Mouse (Mus musculus) lung, postnatal 4 days (tissue): ENCODE data around the gene Gm16181.

ENCODE experiments used
- DNase-seq, 2 experiments: peaks; one replicate each; pipeline ENCODE4 v3.0.0; 2021

The Gm16181 gene

GRCm38 (mm10) chr17:35195631-35196320 lies 24.9 kb upstream of the Gm16181 start:
- peak; percentile 88 to 90 for DNase-seq

DNA sequence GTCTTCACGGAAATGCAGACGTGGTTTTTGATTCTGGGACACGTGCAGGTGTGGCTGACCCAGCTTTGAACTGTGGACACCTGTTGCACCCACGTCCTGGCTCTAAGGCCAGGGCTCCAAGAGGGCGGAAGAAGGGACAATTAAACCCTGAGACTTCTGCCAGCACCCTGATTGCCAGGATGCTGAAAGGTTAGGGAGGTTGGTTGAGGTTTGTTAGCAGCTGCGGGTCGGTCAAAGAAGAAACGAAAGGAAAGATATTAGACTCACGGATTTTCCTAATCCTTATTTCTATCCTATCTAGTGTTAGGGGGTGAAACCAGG lies 24.4 kb upstream of the Gm16181 start:
- no peak for DNase-seq

GRCm38 (mm10) chr17:35197126-35197525 lies 23.5 kb upstream of the Gm16181 start:
- no peak for DNase-seq

- no peak for DNase-seq
These were observed 22.6 kb upstream of the Gm16181 start for GRCm38 (mm10) chr17:35198029-35198428.

DNA sequence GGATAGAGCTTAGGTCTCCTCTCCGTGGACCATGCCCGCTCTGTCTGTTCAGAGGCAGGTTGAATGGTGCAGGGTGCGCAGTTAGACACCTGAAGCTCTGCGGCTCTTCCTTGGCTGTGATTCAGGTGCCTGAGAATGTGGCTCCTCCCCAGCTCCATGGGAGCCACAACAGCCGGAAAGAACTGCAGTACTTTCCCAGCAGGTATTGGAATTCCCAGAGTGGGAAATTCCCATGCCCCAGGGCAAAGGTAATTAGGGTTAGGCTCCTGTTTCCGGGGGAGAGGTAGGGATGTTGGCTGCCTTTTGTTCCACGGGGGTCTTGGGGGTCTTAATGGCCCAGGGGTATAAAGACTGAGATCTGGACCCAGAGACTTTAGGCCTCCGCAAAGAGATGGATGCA lies 21.7 kb upstream of the Gm16181 start:
- DNase-seq: no peak

DNA sequence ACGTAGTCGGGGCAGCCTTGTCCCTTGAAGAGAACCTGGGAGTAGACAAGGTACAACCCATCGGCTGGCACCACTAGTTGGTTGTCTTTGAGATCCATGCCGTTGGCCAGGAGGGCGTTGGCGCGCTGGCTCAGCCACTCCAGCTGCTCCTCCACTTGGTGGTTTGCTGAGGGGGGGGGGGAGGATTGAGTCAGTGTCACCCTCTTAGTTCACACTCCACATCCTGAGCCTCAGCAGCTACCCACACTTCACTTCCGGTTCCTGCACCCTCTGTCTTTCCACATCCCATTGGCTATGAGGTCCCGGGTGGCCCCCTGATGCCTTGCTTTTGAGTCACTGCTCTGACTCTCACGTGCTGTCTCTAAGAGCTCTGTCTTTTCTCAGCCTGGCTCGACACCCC lies 20.2 kb upstream of the Gm16181 start:
- DNase-seq: peak; percentile 53 to 55

- DNase-seq: no peak
These were observed 19.5 kb upstream of the Gm16181 start for GRCm38 (mm10) chr17:35201128-35201527.

GRCm38 (mm10) chr17:35201787-35202186 lies 18.8 kb upstream of the Gm16181 start, which contains the start of gene Tnf:
TSS of gene Tnf (minus strand) at chr17:35202007.
- peak; percentile 67 to 80 for DNase-seq

- DNase-seq: no peak
These were observed 18.2 kb upstream of the Gm16181 start for GRCm38 (mm10) chr17:35202442-35202841.

- DNase-seq: no peak
These were observed 15.9 kb upstream of the Gm16181 start, which contains the start of gene Lta for GRCm38 (mm10) chr17:35204494-35205379. TSS of gene Lta (minus strand) at chr17:35205351.

- DNase-seq: no peak
These were observed 15.3 kb upstream of the Gm16181 start for GRCm38 (mm10) chr17:35205380-35205769.

DNA sequence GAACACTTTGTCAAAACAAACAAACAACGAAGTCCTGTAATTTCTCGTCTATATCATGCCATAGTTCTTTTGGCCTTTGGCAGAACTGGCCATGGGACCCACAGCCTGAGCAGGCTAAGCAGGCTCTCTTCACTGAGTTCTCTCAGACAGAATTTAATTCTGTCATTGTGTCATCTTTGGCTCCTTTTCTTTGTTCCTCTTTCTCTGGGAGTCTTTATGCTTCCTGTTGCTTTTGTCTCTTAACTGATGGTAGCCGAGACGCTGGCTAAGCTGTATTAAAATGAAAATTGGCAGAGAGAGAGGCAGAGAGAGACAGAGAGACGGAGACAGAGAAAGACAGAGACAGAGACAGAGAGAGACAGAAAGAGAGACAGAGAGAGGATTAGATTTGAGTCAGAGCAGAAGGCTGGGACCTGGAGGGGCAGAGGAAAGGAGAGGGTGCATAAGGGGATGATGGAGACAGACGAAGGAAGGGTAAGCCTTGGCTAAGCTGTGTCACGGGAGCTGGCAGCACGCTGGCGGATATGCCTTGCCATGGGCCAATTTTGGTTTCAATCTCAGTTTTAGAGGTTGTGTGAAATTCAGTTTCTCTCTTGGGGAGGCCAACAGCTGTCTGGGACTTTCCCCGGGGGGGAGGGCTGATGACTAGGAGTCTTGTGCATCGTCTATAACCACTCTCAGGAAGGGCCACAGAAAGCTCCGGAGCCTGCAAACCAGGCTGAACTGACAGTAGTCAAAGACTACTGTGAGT lies 10.7 kb upstream of the Gm16181 start:
- no peak for DNase-seq

GRCm38 (mm10) chr17:35210593-35210992 lies 10.0 kb upstream of the Gm16181 start:
- no peak for DNase-seq

DNA sequence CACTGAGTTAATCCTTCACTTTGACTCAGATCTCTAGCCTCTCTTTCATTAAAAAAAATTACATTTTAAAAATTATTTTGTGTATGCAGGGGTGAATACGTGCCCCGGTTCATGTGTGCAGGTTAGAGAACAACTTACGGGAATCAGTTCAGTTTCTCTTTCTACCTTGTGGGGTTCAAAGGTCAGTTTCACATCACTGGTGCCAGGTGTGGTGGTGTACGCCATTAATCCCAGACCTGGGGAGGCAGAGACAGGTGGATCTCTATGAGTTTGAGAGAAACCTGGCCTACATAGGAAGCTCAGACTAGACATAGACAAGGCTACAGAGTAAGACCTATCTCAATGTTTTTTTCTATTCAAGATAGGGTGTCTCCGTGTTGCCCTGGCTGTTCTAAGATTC lies 7.6 kb upstream of the Gm16181 start:
- no peak for DNase-seq

DNA sequence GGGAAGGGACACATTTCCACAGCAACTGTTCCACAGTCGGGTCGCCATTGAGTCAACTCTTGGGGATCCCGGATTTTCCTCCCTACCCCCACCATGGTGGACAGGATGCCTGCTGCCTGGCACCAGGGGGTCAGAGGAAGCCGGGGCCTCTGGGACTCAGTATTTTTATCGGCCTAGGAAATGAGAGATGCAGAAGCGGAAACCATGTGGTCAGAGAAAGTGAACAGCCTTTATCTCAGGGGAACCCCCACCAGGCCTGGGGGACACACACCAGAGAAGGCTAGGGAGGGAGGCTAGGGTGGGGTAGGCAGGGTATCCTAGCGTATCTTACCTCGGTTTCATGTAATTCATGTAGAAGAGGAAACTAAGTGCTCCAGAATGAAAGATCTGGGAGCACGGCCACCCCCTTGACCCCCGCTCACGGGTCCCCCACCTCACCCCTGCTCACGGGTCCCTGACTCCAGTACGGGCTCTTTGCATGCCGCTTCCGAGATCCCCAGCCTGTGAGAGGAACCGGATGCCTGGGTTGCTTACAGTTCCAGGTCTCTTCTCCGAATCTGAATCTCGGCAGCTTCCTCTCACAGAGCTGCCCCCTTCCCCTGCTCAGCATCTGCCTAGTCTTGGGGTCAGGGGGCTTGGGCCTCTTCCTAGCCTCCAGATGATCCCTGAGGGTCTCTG lies 2.0 kb upstream of the Gm16181 start:
- peak; percentile 62 to 75 for DNase-seq

GRCm38 (mm10) chr17:35219601-35220041 lies 1.0 kb upstream of the Gm16181 start:
- DNase-seq: peak in 1 of 2 experiments; percentile 43

- peak; percentile 58 to 72 for DNase-seq
These were observed 1.7 kb downstream of the Gm16181 start for GRCm38 (mm10) chr17:35222299-35222698.

GRCm38 (mm10) chr17:35224641-35225040 lies 4.0 kb downstream of the Gm16181 start:
- DNase-seq: no peak

GRCm38 (mm10) chr17:35225456-35225855 lies 4.8 kb downstream of the Gm16181 start:
- no peak for DNase-seq

GRCm38 (mm10) chr17:35226561-35227046 lies 6.0 kb downstream of the Gm16181 start:
- no peak for DNase-seq

DNA sequence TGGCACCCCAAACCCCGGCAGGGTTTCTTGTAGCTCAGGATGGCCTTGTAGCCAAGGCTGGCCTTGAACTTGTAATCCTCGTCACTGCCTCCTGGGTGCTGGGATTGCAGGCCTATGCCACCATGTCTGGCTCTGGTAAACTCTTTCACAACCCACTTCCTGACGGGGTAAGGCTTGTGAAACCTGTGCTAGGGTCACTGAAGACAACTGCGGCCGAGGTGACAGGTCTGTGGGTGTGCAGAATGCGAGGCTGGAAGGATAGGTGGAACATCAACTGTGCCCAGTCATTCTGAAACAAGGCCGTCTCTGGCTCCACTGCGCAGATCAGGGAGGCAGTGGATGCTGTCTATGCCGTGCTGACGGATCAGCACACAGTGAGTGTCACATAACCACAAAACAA lies 10.4 kb downstream of the Gm16181 start:
- no peak for DNase-seq

GRCm38 (mm10) chr17:35232043-35232442 lies 11.4 kb downstream of the Gm16181 start:
- DNase-seq: peak; percentile 81 to 91

- DNase-seq: no peak
These were observed 12.0 kb downstream of the Gm16181 start for GRCm38 (mm10) chr17:35232659-35233058.
